Mouse (Mus musculus): ENCODE results near the gene Prickle1.
A peak's percentile ranks its signal among the peaks of the same experiment; 100 is the strongest.

Prickle1 gene

DNA sequence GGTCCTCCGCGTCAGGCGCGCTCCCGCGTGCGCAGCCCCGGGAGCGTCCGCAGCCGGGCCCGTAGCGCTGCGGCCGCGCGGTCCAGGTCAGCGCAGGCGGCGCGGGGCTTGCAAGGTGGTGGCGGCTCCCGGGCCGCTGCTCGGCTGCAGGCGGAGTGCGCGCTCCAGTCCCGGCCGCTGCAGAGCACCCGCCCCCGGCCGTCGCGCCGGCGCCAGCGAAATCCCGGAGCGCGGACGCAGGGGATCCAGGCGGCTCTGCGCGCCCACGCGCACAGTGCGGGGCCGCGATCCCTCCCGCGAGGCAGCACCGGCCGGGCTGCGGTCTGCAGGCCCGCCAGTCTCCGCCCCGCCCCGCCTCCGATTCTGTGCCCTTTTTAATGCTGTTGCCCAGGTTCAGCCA lies at the start of gene Prickle1:
Prickle1 (minus strand) TSS at position 146 of the 400 bp plus-strand sequence.
- peak; percentile 99 for DNase-seq

DNA sequence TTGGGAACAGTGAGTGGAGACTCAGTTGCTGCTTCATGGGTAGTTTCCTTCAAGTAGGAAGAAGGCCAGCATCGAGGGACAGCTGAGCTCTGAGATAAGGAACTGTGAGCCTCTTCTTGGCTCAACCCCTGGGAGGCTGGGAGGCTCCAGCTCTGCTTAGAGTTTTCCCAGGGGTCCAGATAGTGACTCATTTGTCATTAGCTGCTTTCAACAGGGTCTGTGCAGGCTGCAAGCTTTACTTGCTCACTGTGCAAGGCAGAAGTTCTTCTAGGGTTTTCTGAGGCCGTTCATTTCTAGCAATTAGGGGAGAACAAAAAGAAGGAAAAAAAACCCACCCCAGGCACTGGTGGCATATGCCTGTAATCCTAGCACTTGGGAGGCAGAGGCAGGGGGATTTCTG lies 44.5 kb upstream of the Prickle1 start:
- peak; percentile 92 for DNase-seq

DNA sequence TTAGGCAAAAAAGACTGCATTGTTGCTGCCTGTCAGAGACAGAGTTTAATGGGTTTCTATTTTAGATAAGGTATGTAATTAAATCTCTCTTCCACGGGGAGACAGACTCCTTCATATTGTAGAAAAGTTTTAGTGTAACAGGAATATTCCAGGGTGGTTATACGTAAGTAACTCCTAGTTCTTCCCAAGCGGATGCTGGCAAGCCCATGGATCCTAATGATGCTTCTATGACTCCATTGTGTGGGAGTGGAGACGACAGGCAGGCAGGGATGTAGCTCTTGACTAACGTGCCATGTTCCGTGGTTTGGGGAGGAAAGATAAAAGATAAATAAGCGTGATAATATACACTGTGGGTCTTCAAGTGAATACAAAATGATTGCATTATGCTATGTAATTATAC lies 41.3 kb upstream of the Prickle1 start:
- peak; percentile 52 for DNase-seq

DNA sequence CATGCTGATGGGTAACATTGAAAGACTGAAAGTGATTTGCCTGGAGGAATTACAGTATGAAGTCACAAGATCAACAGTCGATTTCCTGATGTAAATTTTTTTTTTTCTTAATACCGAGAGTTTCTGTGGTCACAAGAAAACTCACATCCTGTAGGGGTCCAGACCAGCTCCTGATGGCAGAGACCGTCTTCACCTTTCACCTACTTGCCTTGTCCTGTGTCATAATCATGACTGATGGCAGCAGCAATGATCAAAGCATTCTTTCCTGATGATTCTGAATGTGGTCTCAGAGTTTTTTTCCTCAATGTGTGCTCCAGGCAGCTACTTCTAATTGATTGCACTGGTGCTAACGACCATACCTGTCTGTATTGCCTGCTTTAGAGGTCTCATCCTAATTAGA lies 39.9 kb upstream of the Prickle1 start:
- peak; percentile 24 for DNase-seq

DNA sequence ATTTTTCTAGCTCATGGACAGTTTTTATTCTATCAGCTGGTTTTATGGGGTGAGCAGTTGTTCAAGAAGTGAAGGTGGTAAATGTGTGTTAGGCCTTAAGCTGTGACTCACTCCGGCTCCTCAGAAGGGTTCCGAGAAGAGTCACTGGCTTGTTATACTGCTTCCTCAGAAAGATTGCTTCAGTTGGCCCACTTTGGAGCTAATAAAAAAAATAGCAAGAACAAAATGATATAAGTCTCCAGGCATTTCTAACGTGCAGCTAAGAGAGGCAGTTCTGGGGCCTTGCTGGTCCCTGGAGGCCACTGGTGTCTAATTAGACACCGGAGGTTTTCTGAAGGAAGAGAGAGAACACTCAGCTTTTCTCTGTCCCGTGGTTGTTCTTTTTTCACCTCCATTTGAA lies 38.8 kb upstream of the Prickle1 start:
- DNase-seq: peak; percentile 49

DNA sequence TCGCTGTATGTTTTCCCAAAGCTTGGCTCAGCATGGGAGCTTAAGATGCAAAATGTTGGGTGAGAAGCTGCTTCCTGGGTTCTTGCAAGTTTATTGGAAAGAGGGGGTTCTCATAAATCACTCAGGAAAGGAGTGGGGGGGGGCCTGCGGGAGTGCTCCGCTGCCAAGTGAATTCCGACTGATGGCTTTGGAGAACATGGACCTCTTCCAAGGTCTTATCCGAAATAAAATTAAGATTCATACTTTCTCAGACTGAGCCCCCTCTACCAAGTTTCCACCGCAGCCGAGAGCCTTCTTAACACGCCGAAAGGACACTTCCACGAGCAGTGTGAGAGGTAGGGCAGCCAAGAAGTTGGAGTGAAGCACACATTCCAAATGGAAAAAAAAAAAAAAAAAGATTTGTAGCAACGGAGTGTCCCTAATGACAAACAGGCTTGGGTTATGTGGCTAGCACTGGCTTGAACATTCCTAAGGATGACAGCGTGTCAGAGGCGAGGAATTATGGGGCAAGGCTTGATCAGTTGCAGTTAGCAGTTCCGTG lies 34.4 kb upstream of the Prickle1 start:
- DNase-seq: peak; percentile 57

DNA sequence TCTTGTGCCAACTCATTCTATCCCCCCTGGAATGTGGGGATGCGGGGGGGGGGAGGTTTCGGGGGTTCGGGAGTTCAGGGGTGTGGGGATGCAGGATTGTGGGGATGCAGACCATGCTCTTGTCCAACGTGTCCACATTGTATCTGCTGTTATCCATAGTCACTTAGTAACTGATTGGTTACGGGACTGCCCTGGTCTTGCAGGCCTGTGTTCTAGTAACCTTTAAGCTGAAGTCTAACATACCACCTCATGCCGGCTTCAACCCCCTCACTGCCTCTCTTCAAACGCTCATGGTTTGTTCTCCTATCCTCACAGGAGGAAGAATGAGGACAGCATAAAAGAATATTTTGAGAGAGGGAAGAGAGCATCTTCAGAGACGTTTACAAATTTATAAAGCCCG lies 33.5 kb upstream of the Prickle1 start:
- DNase-seq: peak; percentile 70

DNA sequence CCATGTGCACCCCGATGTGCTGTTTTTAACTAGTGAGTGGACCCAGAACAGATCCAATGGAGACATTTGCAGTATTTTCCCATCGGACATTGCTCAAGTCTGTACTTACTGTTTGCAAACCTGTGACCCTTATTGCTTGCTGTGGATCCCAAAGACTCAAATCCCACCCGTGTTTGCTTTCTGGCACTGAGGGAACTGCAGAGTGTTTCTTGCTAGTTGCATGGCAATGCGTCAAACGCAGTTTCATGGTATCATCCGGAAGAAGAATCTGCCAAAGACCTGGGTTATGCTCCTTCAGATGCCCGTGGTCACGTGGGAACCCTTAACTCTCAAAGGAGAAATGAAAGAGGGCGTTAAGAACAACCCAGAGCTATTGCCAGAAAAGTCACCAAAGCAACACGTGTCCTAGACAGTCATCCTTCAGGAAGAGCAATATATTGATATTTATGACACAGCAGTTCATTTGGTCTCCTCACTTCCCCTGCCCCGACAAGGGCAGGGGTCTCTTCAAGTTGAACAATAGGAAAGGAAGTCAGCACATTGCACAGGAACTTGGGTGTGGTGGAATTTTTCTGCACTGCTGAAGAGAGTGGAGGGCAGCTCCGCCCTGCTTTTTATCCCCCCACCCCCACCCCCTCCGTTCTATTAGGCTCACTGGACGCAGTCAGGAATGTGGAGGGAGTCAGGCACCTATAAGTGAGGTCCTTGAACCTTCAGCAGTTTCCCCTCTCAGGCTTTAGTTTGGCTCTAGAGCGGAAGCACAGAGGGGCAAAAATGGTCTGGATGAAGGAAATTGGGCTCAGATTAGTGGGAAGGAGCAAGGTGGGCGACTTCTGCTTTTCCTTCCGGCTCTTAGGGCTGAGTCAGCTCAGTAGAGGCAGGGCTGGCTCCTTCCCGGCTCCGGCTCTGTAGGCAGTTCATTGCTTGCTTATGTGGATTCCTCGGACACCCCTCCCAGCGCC lies 32.4 kb upstream of the Prickle1 start:
- peak; percentile 76 for DNase-seq

DNA sequence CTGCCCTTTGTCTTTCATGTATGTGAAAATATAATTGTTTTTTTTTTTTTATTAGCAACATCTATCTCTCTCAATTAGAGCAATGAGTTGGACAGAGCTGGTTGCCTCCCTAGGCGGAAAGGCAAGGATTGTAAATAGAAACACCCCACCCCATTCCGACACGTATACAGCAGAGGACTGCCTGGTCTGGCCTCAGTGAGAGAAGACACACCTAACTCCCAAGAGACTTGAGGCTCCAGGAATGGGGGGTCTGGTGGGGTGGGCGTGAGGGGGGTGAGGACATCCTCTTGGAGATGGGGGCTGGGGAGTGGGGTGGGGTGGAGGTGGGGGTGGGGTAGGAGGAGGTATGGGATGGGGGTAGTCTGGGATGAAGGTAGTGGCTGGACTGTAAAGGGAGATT lies 23.9 kb upstream of the Prickle1 start:
- peak; percentile 75 for DNase-seq

DNA sequence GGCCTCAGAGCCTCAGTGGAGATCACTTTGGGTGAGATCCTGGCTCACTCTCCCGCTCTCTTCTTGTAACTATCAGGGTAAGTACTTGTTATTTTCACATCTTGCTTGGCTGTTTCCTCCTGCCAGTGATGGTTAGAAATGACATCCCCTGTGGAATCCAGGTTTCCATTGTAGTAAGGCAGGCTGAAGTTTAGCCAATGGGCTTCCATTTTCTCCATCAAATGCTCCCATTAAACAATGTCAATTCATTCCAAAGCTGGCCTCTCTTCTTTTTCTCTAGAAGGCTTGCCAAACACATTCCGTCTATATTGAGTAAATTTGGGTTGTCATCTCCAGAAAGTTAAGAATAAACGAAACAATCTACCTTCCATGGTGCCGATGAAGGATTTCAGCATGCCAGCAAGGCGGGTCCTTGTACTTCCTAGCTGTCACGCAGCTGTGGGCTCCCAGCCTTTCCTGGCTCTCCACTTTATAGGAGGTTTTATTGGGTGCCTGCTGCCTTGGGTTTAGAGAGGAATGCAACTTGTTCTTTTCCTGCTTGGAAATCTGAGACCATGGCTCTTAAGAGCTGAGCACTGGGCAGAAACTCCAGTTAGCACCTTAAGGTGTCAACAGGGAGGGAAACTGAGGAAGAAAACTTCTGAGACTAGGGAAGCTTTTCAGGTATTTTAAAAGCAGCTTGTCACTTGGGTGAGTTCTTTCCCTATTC lies 22.9 kb upstream of the Prickle1 start:
- peak; percentile 31 for DNase-seq

DNA sequence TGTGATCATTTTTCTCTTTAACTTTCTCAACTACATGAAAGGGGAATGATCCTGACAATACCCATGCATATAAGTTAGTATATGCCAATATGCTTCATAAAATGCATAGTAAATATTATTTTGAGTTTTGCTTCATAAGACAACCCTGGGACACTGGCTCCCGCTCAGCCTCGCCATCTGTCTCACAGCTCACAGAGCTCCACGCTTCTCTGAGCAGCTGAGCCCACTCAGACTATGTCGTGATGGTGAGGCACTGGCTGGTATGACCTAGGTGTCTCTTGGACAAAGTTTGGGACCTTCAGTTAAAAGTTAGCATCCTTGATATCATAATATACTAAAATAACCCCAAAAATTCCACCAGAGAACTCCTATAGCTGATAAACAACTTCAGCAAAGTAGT lies 20.6 kb upstream of the Prickle1 start:
- DNase-seq: no peak

DNA sequence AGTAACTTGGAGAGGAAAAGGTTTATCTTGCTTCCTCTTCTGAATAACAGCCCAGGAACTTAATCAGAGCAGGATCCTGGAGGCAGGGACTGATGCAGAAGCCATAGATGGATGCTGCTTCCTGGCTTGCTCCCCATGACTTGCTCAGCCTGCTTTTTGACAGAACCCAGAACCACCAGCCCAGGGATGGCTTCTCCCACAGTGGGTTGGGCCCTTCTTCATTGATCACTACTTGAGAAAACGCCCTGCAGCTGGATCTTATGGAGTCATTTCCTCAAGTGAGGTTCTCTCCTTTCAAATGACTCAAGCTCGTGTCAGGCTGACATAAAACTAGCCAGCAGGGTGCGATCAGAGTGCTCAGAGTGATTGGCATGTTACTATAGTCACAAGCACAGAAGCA lies 19.3 kb upstream of the Prickle1 start:
- peak; percentile 58 for DNase-seq

DNA sequence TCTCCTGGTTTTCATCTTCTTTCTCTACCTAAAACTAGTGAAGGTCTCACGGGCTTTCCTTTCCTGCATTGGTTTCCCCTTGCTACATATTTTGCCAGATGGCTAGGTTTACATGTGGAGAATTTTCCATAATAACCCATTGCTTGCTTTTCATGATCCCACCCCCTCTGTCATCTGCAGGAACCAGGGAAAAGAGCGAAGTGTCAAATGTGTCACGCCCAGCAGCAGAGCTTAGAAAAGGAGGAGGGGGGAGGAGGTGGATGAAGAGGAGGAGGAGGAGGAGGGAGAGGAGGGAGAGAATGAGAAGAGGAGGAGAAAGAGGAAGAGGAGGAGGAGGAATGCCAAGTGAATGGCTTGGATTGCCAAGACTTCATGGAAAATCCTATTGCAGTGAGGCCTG lies 17.9 kb upstream of the Prickle1 start:
- DNase-seq: no peak

DNA sequence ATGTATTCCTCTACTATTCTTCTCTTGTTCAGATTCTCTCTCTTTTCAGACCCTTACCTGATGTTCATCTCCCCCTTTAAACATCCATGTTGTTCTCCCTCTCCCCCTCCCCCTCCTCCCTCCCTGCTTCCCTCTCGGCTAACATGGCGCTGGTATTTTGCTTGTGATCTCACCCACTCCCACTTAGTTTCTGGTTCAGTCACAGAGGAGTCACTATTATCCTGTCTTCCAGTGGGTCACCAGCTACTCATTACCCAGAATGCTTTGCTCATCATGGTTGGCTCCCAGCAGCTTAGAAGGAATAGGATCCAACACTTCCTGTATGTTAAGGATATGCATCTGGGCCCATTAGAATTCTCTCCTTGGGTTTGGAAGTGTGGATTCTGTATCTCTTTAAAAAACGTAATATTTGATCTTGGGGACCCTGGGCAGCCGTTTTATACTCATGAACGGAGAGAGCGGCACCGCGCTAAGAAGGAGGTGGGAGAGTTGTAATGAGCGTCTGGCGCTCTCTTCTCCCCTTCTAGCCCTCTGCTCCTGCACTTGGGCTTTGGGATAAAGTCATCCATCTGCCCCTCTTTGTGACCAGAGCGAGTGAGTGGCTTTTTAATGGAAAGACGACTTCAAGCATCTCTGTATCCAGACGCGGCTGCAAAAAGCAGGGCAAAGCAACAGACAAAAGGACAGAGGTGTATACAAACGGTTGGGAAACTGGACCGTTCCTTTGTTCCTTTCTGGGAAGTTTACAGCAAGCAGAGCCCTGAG lies 16.0 kb upstream of the Prickle1 start:
- peak; percentile 72 for DNase-seq

DNA sequence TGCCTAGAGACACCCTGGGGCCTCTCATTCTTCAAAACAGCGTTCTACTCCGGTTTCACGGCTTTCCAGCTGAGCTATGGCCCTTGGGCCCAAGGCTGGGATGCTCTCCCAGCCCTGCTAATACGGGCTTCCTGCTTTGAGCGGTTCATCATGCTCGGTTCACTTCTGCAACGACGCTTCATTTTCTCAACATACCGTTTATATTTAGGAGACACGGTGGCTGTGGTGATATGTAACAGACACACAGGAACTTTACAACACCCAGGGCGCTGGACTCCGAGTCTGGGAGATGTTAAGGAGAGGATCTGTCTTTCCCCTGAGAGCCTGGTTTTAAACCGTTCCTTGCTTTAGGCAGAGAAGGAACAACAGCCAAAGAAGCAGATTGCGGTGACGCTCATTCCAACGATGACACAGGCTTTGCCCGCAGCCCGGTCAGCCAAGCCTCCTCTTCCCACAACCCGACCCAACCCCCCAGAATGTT lies 15.1 kb upstream of the Prickle1 start:
- peak; percentile 80 for DNase-seq

DNA sequence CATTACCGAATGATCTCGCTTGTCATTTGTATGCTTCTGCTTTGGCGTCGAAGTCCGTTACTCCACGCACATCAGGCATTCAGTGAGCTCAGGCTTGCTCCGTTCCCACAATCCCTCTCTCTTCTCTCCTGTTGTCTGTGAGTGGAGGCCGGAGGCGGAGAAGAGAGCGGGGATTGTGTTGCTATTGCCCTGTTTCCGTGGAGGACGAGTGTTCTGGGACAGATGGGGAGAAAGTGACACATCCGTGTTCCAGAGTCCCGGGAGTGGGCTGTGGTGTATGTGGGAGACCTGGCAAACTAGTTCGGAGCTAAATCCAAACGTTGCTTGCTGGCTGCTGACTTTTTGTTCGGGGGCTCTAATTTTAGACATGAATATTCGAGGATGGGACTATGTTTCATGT lies 14.6 kb upstream of the Prickle1 start:
- DNase-seq: peak; percentile 80

DNA sequence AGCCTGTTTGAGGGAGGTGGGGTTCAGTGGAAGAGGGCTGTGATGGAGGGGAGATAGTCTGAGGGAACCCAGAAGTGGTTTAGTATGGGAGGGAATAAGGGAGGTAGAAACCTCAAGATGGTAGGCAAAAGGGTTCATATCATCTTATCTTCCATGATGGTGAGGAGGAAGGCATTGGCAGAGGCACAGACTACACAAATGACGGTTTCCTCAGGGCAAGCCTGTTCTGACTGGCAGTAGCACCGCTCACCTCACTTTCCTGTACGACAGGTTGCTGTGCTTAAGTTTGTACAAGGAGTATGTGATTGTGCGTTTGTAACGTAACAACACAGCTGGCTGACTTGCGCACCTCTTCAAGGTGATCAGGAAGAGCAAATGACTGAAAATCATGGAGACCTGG lies 7.2 kb upstream of the Prickle1 start:
- DNase-seq: peak; percentile 31

DNA sequence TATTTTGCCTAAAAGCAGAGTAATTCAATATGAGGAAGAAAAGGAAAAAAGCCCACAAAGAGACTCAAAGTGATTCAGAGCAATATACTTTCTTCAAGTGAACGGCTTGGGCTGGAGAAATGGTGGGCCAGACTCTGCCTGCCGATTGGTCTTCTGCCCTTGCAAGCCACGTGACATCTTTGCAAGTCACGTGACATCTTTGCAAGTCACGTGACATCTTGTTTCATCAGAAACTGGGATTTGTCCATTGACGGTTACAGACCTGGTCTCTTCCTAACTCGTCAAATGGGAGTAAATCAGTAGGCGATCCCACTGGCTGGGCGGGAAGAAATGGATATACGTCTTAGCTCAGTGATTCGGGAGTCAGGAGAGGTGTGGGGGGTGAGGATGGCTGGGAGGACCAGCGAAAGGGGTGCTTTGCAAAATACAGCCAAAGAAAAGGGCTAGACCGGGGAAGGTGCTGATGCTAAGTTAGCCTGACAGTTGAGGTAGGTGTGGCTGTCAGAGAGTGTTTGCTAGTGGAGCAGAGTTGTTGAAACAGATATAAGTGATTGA lies 5.8 kb upstream of the Prickle1 start:
- DNase-seq: peak; percentile 55

DNA sequence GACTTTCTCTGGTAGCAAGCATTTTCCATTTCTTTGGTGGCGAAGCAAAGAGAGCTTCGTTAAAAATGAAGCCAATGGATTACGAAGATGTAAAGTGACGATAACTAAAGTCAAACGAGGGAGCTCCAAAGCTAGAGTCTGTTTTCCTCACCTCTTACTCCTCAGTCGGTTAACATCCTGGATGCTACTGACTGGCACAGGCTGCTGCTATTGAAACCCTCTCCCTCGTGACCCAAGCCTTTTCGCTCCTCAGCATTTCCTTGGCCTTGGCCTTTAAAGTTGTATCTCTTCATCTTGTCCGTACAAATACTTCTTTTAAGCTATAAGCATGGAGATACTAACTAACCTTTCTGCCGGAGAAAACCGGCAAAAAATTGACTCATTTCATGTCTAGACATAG lies 1.3 kb upstream of the Prickle1 start:
- DNase-seq: peak; percentile 55

DNA sequence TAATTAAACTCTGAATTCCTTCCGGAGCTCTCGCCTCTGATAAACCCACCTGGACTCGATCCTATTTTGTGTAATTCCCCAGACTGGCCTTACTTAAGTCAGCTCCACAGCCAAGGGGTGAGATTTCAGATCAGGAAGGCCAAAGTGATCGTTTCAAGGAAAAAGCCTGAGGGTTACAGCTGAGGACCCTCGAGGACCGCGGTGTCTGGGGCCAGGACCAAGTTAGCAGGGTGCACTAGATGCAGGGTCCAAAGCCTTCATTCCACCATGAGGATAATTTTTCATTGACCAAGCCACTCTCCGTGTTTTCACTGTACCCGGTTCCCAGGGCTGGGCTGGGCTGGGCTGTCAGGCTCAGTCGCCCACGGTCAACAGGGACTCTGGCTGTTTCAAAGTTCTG lies 594 bp upstream of the Prickle1 start:
- DNase-seq: peak; percentile 97

DNA sequence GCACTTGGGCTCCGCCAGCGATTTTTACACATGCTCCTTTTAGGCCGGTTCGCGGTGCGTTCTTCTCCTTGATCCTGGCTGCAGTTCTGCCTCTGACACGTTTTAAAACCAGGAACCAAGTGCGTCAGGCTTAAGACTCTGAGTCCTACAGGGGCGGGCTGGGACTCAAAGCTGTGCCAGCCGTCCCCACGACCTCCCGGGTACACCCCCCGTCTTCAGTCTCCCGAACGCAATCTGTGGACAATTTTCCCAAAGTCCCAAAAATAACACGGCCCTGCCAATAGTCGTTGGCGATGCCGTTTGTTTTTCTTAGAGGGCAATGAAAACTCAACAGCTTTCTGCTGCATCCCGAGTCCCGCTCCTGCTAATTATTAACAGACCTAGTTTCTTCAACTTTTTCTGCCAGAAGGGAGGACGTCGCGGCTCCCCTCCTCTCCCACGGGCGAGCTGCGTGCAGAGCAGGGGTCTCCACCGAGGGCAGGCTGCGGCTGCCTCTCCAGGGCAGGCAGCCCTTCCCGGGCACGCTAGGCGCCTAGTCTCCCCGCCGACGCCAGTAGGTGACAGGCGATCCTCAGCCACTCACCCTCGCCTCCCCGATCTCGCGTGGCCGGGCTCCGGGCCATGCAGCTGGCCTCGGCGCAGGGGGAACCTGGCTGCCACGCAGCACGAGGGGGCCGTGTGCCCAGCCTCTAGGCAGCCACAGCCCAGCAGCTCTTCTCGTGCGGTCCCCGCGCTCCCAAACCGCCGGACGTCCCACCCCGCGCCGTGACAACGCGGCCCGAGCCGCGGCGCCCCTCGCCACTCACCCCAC lies 598 bp downstream of the Prickle1 start:
- DNase-seq: peak; percentile 92
